Mouse (Mus musculus): Measurements from ENCODE around the gene Olfr1394.
"Not testable (repeated sequence)": the region's sequence is repeated elsewhere in the genome, so short reads cannot be mapped to it uniquely, and the experiment has no call there.

DNA sequence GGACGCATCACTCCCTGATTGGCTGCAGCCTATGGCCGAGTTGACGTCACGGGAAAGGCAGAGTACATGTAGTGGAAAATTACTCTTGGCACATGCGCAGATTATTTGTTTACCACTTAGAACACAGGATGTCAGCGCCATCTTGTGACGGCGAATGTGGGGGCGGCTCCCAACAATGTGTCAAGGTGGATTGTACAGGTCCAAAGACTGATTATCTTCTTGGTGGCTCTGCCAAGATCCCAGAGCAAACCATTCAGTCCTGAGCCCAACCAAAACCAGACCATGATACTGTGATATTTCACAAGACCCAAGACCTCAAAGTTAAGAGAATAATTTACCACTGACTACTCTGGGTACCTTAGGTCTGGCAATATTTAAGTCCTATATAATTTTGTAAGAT, 40.6 kb downstream of the Olfr1394 start:
- not testable (repeated sequence) for TF ChIP-seq EP300, CTCF (IDR thresholded peaks at IDR 0.05)
